Mouse (Mus musculus): ENCODE measurements around the gene Agtr2.

DNA sequence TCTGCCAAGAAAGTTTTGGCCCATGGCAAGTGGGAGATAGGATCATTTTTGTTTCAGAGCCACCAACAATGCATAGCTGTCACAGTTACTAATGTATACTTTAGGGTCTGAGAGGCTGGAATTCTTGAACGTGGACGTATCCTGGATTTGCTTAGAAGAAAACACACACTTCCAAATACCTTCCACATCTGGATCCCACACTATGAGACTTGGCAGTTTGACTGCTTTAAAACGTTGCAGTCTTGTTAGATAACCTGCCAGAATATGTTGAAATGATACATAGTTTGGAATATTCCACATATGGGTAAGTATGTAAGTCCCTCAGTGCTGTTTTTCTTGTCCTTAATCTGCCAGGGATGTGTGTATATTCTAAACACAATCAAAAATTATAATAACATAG, 31.8 kb upstream of the Agtr2 start:
- TF ChIP-seq CTCF (IDR thresholded peaks at IDR 0.05; ENCODE audit: insufficient read depth, low read depth, low read length) = no peak
- TF ChIP-seq POLR2A (IDR thresholded peaks at IDR 0.05; ENCODE audit: insufficient read depth, low read depth, low read length) = no peak
